9 mouse cellular contexts compared by ENCODE assay signal in genomic region chr13:14649301-14649700, GRCm38 (mm10). TPM values are rescaled to one million over a fixed set of nuclear protein-coding genes. Genes with fewer than 3 reads are reported as not detected.
DNase-seq lines count a peak whose midpoint lies in the region; ATAC-seq and TF ChIP-seq lines count a peak whose summit lies in the region.
"Had no signal": no experiment of that assay in that cellular context is flagged by ENCODE, and none has a peak within 500 bp of the region (broad histone marks: within the 10 kb centered on the region; RNA-seq: fewer than 3 reads in every experiment).

No protein-coding gene starts in this region.

- H3K4me1 ChIP-seq in lung, postnatal 0 days (ENCODE audit: insufficient read depth, low read depth, low read length): no peaks in the 10 kb centered on the region
- H3K4me1 ChIP-seq in midbrain, postnatal 0 days (ENCODE audit: insufficient read depth, low read length): no peaks in the 10 kb centered on the region

- no peak for TF ChIP-seq EP300 in lung, postnatal 0 days (IDR thresholded peaks at IDR 0.05)

- no peaks in the 10 kb centered on the region for H3K9me3 ChIP-seq in lung, postnatal 0 days (ENCODE audit: low read length)
- no peaks in the 10 kb centered on the region for H3K9me3 ChIP-seq in midbrain, postnatal 0 days (ENCODE audit: low read length)

- WGBS in lung, postnatal 0 days: 26% methylated on average over 1 of the region's 1 CpGs
- 11% methylated on average over 1 of the region's 1 CpGs for WGBS in midbrain, postnatal 0 days

- no peak; the same call in 1 of the 2 replicates for ATAC-seq in lung, postnatal 0 days
- no peak for ATAC-seq in midbrain, postnatal 0 days (ENCODE audit: low FRiP score)

- no peak overlapping the region for H3K9ac ChIP-seq in lung, postnatal 0 days (replicated peaks; ENCODE audit: low read depth)
- no peak overlapping the region for H3K9ac ChIP-seq in midbrain, postnatal 0 days (replicated peaks; ENCODE audit: low read length, poor library complexity, severe bottlenecking)

- no peaks in the 10 kb centered on the region for H3K36me3 ChIP-seq in lung, postnatal 0 days (ENCODE audit: insufficient read depth, low read length)
- H3K36me3 ChIP-seq in midbrain, postnatal 0 days (ENCODE audit: insufficient read depth, low read length): no peaks in the 10 kb centered on the region

- no peaks in the 10 kb centered on the region for H3K27me3 ChIP-seq in lung, postnatal 0 days (replicated peaks; ENCODE audit: insufficient read depth, low read length)
- no peaks in the 10 kb centered on the region for H3K27me3 ChIP-seq in midbrain, postnatal 0 days (ENCODE audit: insufficient read depth, low read length)

- no peak overlapping the region for H3K4me3 ChIP-seq in lung, postnatal 0 days (ENCODE audit: low read depth, low read length)
- H3K4me3 ChIP-seq in midbrain, postnatal 0 days (ENCODE audit: low read depth, low read length): no peak overlapping the region

- no peak overlapping the region for H3K4me2 ChIP-seq in lung, postnatal 0 days (replicated peaks; ENCODE audit: low read depth, low read length)
- H3K4me2 ChIP-seq in midbrain, postnatal 0 days (ENCODE audit: low read depth, low read length, poor library complexity, severe bottlenecking): no peak overlapping the region

- H3K27ac ChIP-seq in lung, postnatal 0 days (ENCODE audit: low read length): no peak overlapping the region
- no peak overlapping the region for H3K27ac ChIP-seq in midbrain, postnatal 0 days (ENCODE audit: low read depth, low read length)
- H3K27ac ChIP-seq: macrophage had no signal

- DNase-seq in gastrocnemius, adult 18-20 months (ENCODE audit: low spot score): peak; percentile 7
- no peak for DNase-seq in gastrocnemius, adult 8-10 months (ENCODE audit: low spot score in 2 of 2)
- DNase-seq in lung, postnatal 0 days (ENCODE audit: low spot score): peak; percentile 68
- no peak for DNase-seq in lung, adult 18-20 months
- DNase-seq in embryo, embryonic 11.5 days (ENCODE audit: low read depth, low spot score): peak; percentile 16
- peak; percentile 82 for DNase-seq in midbrain, postnatal 0 days (ENCODE audit: low spot score)
- DNase-seq in thymus, adult 18-20 months: no peak
- no peak for DNase-seq in gastrocnemius, postnatal 25 days

- peak; percentile 62 for TF ChIP-seq CTCF in lung, postnatal 0 days (IDR thresholded peaks at IDR 0.05)
- peak; percentile 70 for TF ChIP-seq CTCF in midbrain, postnatal 0 days (IDR thresholded peaks at IDR 0.05)

RNA-seq across cellular contexts. Expression of gene AW209491, which starts 19.3 kb away (rescaled TPM):
- total RNA-seq in gastrocnemius, adult 18-20 months (2021): 10 to 100 TPM; 13.5 to 14.1 TPM
- 10 to 100 TPM; 14.3 to 15.2 (median 14.6) TPM for total RNA-seq in gastrocnemius, adult 8-10 months (2022)
- polyA plus RNA-seq in lung, postnatal 0 days (2015; fragmentation: Nextera tagmentation; extraction: Ambion mirVana): 15.4 and 15.6 TPM in 2 replicates
- 9.2 and 14.6 TPM in 2 replicates for total RNA-seq in midbrain, postnatal 0 days (2014; rRNA removed)
- polyA plus RNA-seq in midbrain, postnatal 0 days (2015; fragmentation: Nextera tagmentation; extraction: Ambion mirVana): 32.1 and 32.3 TPM in 2 replicates
- total RNA-seq in gastrocnemius, postnatal 25 days (2021): 10 to 100 TPM; 10.1 to 11.7 TPM

RNA-seq across cellular contexts. Expression of gene Psma2, which starts 36.3 kb away (rescaled TPM):
- total RNA-seq in gastrocnemius, adult 18-20 months (2021): 10 to 100 TPM; 53.6 to 56.3 TPM
- 10 to 100 TPM; 49.9 to 55.9 (median 50.5) TPM for total RNA-seq in gastrocnemius, adult 8-10 months (2022)
- 139 and 158 TPM in 2 replicates for polyA plus RNA-seq in lung, postnatal 0 days (2015; fragmentation: Nextera tagmentation; extraction: Ambion mirVana)
- 74.8 and 81.4 TPM in 2 replicates for total RNA-seq in midbrain, postnatal 0 days (2014; rRNA removed)
- 166 and 175 TPM in 2 replicates for polyA plus RNA-seq in midbrain, postnatal 0 days (2015; fragmentation: Nextera tagmentation; extraction: Ambion mirVana)
- 10 to 100 TPM; 48.5 to 51.4 TPM for total RNA-seq in gastrocnemius, postnatal 25 days (2021)

RNA-seq across cellular contexts. Expression of gene Mrpl32, which starts 36.3 kb away (rescaled TPM):
- 10 to 100 TPM; 37.7 to 41.7 TPM for total RNA-seq in gastrocnemius, adult 18-20 months (2021)
- 10 to 100 TPM; 33.4 to 37.3 (median 35.7) TPM for total RNA-seq in gastrocnemius, adult 8-10 months (2022)
- 95.9 and 98.9 TPM in 2 replicates for polyA plus RNA-seq in lung, postnatal 0 days (2015; fragmentation: Nextera tagmentation; extraction: Ambion mirVana)
- 22.7 and 27.5 TPM in 2 replicates for total RNA-seq in midbrain, postnatal 0 days (2014; rRNA removed)
- 102 and 104 TPM in 2 replicates for polyA plus RNA-seq in midbrain, postnatal 0 days (2015; fragmentation: Nextera tagmentation; extraction: Ambion mirVana)
- total RNA-seq in gastrocnemius, postnatal 25 days (2021): 10 to 100 TPM; 38.5 to 44.0 TPM

Comparison
In these comparisons a context has a peak if more than half of its experiments do, and no peak if none do; other contexts are left out.
1. DNase-seq: peak in gastrocnemius, adult 18-20 months (single experiment), lung, postnatal 0 days (single experiment), embryo, embryonic 11.5 days (single experiment) and midbrain, postnatal 0 days (single experiment); none in gastrocnemius, adult 8-10 months (0 of 2), lung, adult 18-20 months (0 of 2), thymus, adult 18-20 months (0 of 2) and gastrocnemius, postnatal 25 days (single experiment).